Mouse (Mus musculus) megakaryocyte, embryonic 14.5 days (primary cell): Measurements from ENCODE around the gene Dph2.

ENCODE experiments used
- FLI1 ChIP-seq: IDR thresholded peaks from 2 replicates; pipeline ENCODE4 v1.6.1; 2012; ENCODE audit warnings: low read length, inconsistent platforms, mixed read lengths
- GATA1 ChIP-seq: IDR thresholded peaks from 3 replicates; pipeline ENCODE4 v1.6.1; 2012; ENCODE audit warnings: mixed read lengths, low read length, inconsistent platforms, borderline replicate concordance

DNA sequence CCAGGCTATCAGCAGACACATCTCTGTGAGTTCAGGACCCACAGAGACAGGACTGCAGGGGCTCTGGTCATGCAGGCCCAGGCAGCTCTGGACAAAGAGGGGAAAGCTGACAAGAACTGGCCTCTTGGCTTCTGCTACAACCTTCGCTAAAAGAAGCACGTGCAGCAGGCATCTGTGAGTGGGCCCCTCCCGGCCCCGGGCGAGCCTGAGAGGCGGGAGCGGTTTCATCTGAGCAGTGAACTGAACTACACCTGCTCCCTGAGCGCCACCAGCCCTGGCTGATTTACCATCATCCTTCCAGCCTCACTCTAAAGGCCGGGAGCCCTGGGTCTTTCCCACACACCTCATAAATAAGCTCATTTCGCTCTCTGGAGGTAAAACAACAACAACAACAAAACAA, 13.5 kb downstream of the Dph2 start:
- TF ChIP-seq GATA1: no peak
- no peak for TF ChIP-seq FLI1
